Mouse (Mus musculus) midbrain, embryonic 14.5 days (tissue): ENCODE measurements around the gene Gm17617. TPM values are rescaled to one million over a fixed set of nuclear protein-coding genes. Genes with fewer than 3 reads are reported as not detected.
"Not testable (repeated sequence)": the region's sequence is repeated elsewhere in the genome, so short reads cannot be mapped to it uniquely, and the experiment has no call there.

Experiments used
- ATAC-seq: fragments of 200-750 bp; cut with Nextera tagmentation; 2 replicates; pipeline ENCODE4 v1.8.0; 2017; ENCODE audit warnings: moderate number of reproducible peaks, moderate library complexity; ENCODE audit not compliant: low FRiP score, low TSS enrichment
- DNase-seq: peaks from one replicate; pipeline ENCODE4 v3.0.0-alpha.2; 2015
- H3K27ac ChIP-seq: fragments of 300-500 bp; sonication (generic); replicated peaks from 2 replicates; pipeline ENCODE4 v1.5.1; 2014; ENCODE audit warnings: mild to moderate bottlenecking, low read depth, low read length, moderate library complexity
- H3K27me3 ChIP-seq: fragments of 300-500 bp; sonication (generic); 2 replicates; pipeline ENCODE4 v1.6.1; 2014; ENCODE audit warnings: low read length, control low read depth, mixed read lengths; ENCODE audit not compliant: control insufficient read depth, insufficient read depth
- H3K36me3 ChIP-seq: fragments of 300-500 bp; sonication (generic); 2 replicates; pipeline ENCODE4 v1.6.1; 2014; ENCODE audit warnings: low read length, control low read depth; ENCODE audit not compliant: control insufficient read depth, insufficient read depth
- H3K4me1 ChIP-seq: fragments of 300-500 bp; sonication (generic); 2 replicates; pipeline ENCODE4 v1.6.1; 2014; ENCODE audit warnings: mild to moderate bottlenecking, antibody characterized with exemption, low read length, control low read depth; ENCODE audit not compliant: control insufficient read depth, insufficient read depth
- H3K4me2 ChIP-seq: fragments of 300-500 bp; sonication (generic); 2 replicates; pipeline ENCODE4 v1.6.1; 2014; ENCODE audit warnings: mild to moderate bottlenecking, low read length, moderate library complexity
- H3K4me3 ChIP-seq: fragments of 300-500 bp; sonication (generic); replicated peaks from 2 replicates; pipeline ENCODE4 v1.5.1; 2014; ENCODE audit warnings: low read depth, low read length
- H3K9ac ChIP-seq: fragments of 300-500 bp; sonication (generic); replicated peaks from 2 replicates; pipeline ENCODE4 v1.6.1; 2014; ENCODE audit warnings: mild to moderate bottlenecking, low read length, moderate library complexity
- H3K9me3 ChIP-seq: fragments of 300-500 bp; sonication (generic); 2 replicates; pipeline ENCODE4 v1.6.1; 2016; ENCODE audit warnings: low read length, control low read depth, mixed read lengths; ENCODE audit not compliant: control insufficient read depth
- WGBS: fragments of 180-500 bp; shearing (Covaris S2); extraction: QIAGEN DNeasy Blood & Tissue Kit; methylation state at CpG from one replicate; pipeline ENCODE4 v1.1.7; 2014; 5-methylcytosine and 5-hydroxymethylcytosine counted together
- polyA plus RNA-seq: library from polyadenylated mRNA; unstranded; fragments of >200 nt; fragmentation: Nextera tagmentation; extraction: Ambion mirVana; gene quantifications from 2 replicates; pipeline ENCODE4 v1.2.1, GENCODE M21; 2014

Gm17617 gene
- polyA plus RNA-seq, 1 experiment from 2014 or later: not detected

DNA sequence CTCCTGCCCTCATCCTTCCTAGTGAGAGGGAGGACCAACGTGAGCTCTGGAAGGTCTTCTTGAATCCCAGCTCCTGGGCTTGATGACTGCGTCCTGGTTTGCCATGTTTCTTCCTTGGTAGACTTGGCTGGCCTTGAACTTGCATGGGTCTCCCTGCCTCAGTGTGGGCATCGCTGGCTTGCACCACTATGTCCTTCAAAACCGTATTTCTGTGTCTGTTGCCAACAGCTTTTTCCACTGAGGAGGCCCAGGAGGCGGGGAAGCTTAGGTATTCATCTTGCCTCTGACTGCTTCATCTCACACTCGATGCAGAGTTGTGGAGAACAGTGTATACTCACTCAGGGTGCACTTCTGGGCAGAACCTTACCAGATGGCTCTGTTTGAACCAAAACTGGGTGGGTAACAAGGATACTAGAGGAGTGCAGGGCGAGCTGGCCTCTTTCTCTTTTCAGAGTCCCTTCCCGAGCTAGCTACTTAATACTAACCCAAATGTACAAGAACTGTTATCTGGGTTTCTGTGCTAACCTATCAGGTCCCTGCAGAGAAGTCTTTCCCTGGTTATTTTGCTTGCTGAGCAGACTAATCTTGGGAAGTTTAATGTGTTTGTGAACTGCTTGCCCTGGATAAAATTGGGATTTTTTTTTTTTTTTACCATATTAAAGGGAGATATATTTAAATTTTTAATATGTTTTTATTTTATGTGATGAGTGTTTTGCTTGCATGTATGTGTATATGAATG lies 27.2 kb downstream of the Gm17617 start:
- no peak for ATAC-seq
- Histone ChIP-seq H3K9ac (peak overlapping the region; percentile 86), H3K9me3 (no peaks in the 10 kb centered on the region), H3K27me3 (no peaks in the 10 kb centered on the region), H3K36me3 (0 out of 2 replicates have a peak, but pooled peaks cover 7% of the 10 kb centered on the region), H3K4me3 (peak overlapping the region; percentile 85), H3K27ac (no peak overlapping the region), H3K4me1 (peaks cover 6% of the 10 kb centered on the region), H3K4me2 (peak overlapping the region; percentile 87)
- DNase-seq: no peak
- 24% methylated on average over 8 of the region's 8 CpGs for WGBS

DNA sequence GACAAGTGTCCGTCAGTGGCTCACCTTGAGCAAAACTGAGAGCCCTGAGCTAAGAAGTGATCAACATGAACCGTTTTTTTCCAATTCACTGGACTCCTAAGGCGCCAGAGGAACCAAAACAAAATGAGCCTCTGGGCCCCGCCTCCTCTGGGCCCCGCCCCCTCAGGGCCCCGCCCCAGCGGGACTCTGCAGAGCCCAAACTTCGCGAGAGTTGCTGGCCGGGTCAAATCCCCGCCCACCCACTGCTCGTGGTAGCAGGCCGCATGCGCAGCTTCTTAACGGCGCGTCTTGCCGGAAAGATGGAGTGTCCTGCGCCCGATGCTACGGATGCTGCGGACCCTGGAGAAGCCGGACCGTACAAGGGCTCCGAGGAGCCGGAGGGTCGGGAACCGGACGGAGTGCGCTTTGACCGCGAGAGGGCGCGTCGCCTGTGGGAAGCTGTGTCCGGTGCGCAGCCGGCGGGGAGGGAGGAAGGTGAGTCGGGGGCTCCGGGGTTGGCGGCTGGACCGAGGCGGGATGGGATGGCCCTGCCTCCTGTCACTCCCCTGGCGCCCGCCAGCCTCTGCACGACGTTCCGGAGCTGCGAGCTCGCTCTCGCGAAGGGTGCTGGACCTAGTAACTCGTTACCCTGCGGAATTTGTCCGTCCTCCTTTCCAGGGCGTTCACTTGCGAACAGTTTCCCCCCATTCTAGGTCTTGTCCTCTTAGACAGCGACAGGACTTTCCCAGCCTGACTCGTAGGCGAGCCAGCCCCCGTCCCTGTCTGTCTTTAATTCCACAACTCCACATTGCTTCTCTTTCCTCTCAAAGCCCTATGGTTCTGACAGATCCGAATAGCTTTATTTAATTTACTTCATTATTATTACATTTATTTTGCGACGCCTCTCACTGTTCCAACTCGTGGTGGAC lies 28.0 kb downstream of the Gm17617 start, which contains the start of gene Zfp346:
Gene Zfp346, plus strand, starts transcription at position 267 of the 908 bp plus-strand sequence.
- under 1% methylated on average over 62 of the region's 66 CpGs for WGBS
- H3K36me3 ChIP-seq: 0 out of 2 replicates have a peak, but pooled peaks cover 7% of the 10 kb centered on the region
- H3K27ac ChIP-seq: peak within 1 kb of the TSS; percentile 89
- peak within 1 kb of the TSS; percentile 87 for H3K4me2 ChIP-seq
- DNase-seq (peak; percentile 98), ATAC-seq (peak; percentile 91)
- H3K4me3 ChIP-seq: peak within 1 kb of the TSS; percentile 85
- H3K4me1 ChIP-seq: peaks cover 6% of the 10 kb centered on the region
- H3K27me3 ChIP-seq: no peaks in the 10 kb centered on the region
- H3K9me3 ChIP-seq: no peaks in the 10 kb centered on the region
- H3K9ac ChIP-seq: peak within 1 kb of the TSS; percentile 86

DNA sequence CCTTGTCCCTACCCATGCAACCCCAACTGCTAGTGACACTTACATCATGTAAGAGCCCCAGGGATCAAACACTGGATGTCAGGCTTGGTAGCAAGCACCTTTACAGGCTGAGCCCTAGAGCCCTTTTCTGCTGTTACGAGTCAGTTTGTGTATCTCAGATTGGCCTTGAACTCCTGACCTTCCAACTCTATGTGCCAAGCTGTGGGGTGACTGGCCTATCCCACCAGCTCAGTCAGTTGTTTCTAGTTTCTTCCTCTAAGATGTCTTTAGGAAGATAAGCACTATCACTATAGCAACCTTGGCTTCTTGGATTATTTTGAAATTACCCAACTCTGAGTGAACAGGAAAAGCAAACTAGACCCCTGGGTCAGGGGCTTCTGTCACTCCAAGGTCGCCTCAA lies 30.0 kb downstream of the Gm17617 start:
- Histone ChIP-seq H3K9me3 (no peaks in the 10 kb centered on the region), H3K4me1 (peaks cover 11% of the 10 kb centered on the region), H3K4me3 (no peak overlapping the region), H3K36me3 (0 out of 2 replicates have a peak, but pooled peaks cover 7% of the 10 kb centered on the region), H3K27me3 (no peaks in the 10 kb centered on the region), H3K27ac (no peak overlapping the region), H3K9ac (no peak overlapping the region), H3K4me2 (no peak overlapping the region)
- ATAC-seq (no peak), DNase-seq (no peak)
- WGBS: 75% methylated on average over 2 of the region's 2 CpGs

DNA sequence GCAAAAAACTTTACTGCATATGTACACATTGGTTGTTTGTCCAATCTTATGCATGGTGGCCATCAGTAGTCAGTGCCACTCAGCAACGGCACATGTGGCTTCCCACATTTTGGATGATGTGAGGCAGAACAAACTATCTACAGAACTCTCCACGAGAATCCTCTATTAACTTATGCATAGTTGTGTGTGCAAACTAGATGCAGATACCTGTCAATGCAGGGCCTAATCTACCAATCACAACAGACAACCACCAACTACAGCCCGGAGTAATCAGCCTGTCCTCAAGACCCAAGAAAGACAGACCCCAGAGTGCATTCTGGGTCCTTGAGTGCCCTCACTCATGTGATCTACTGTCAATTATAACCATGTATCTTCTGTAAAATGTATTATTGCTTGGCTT lies 31.0 kb downstream of the Gm17617 start:
- 98% methylated on average over 3 of the region's 3 CpGs for WGBS
- H3K4me2 ChIP-seq: no peak overlapping the region
- no peak overlapping the region for H3K27ac ChIP-seq
- H3K4me1 ChIP-seq: peaks cover 11% of the 10 kb centered on the region
- no peak overlapping the region for H3K9ac ChIP-seq
- no peaks in the 10 kb centered on the region for H3K36me3 ChIP-seq
- no peak for ATAC-seq
- H3K9me3 ChIP-seq: no peaks in the 10 kb centered on the region
- DNase-seq: no peak
- no peak overlapping the region for H3K4me3 ChIP-seq
- no peaks in the 10 kb centered on the region for H3K27me3 ChIP-seq

DNA sequence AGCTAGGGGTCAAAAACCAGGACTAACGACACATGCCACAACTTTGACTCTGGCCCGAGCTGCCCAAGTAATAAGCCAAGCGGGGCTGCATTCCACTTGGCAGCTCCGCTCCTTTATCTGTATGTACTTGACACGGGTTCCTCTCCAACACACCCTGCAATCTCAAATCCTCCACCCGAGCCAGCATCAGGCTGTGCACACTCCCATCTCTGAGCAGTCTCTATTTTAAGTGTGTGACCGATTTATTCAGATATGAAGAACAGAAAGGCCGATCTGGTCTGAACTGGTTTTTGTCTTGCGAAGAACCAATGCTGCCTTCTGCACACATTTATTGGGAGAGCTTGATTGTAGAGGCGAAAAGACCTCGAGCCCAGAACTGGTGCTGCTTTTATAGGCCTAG lies 31.7 kb downstream of the Gm17617 start:
- no peak overlapping the region for H3K4me2 ChIP-seq
- no peak overlapping the region for H3K4me3 ChIP-seq
- no peak overlapping the region for H3K9ac ChIP-seq
- no peaks in the 10 kb centered on the region for H3K9me3 ChIP-seq
- no peaks in the 10 kb centered on the region for H3K27me3 ChIP-seq
- ATAC-seq (no peak), DNase-seq (no peak)
- H3K27ac ChIP-seq: no peak overlapping the region
- peaks cover 11% of the 10 kb centered on the region for H3K4me1 ChIP-seq
- no peaks in the 10 kb centered on the region for H3K36me3 ChIP-seq
- WGBS: 97% methylated on average over 11 of the region's 11 CpGs

DNA sequence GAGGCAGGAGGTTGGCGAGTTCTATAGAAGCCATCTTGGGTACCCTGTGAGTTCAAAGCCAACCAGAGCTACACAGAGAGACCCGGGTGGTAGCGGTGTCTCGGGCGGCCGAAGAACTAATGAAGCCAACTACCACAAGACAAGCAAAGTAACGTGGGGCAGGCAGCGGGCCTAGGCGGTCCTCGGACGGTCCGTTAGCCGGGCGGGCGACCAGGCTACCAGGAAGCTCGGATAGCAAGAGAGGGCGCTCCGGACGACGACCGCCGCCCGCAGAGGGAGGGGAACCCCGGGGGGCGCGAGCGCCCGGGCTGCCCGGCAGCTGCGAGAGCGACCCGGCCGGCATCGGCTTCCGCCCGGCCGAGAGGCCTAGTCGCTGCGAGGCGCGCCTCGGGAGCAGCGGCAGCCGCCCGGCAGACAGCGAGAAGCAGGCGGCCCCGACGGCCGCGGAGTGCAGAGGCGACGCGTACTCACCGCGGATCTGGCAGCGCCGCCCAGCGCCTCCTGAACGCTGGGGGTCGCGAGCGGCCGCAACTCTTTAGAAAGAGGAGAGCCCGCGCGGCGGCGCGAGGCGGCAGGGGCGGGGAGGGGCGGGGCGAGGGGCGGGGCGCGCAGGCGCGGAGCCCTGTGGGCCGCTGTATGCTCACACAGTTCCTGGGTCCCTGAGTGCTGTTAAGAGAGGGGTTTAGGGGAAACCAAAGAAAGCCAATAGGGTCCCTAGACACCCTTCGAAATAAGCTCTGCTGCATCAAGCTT lies 33.4 kb downstream of the Gm17617 start, which contains the start of gene Uimc1:
Gene Uimc1, minus strand, starts transcription at position 575 of the 753 bp plus-strand sequence.
- Histone ChIP-seq H3K4me3 (peak within 1 kb of the TSS; percentile 85), H3K9me3 (no peaks in the 10 kb centered on the region), H3K9ac (peak within 1 kb of the TSS; percentile 86), H3K27ac (peak within 1 kb of the TSS; percentile 89), H3K27me3 (no peaks in the 10 kb centered on the region), H3K4me1 (0 out of 2 replicates have a peak, but pooled peaks cover 4% of the 10 kb centered on the region), H3K4me2 (peak within 1 kb of the TSS; percentile 60), H3K36me3 (no peaks in the 10 kb centered on the region)
- peak; percentile 89 for ATAC-seq
- under 1% methylated on average over 76 of the region's 81 CpGs for WGBS
- DNase-seq: peak; percentile 96

DNA sequence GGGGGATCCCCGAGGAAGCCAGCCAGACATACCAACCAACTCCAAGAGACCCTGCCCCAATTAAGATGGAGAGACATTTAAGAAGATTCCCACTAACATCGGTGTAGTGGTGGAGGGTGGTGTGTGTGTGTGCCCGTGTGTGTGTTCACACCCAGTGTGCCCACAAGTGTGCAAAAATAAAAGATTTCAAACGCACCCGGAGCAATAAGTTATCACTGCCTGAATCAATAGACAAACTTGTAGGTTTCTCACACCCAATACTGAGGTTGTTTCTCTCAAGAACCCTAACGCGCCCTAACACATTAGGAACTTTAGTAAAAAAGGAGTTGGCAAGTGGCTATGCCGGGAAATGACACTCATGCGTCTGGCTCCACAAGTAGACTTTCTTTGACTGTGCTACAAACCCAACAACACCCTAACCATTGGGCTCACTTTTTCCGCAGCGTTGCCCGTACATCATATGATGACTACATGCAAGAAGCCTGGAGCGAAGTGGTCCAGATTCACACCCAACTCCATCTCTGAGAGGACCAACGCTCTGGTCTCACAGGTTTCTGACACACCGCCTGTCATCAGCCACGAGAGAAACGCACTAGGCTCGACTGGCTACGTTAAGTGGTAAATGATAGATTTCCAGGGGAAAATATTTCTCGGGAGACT lies 34.2 kb downstream of the Gm17617 start:
- 34% methylated on average over 20 of the region's 20 CpGs for WGBS
- H3K4me3 ChIP-seq: peak overlapping the region; percentile 85
- peak overlapping the region; percentile 86 for H3K9ac ChIP-seq
- H3K9me3 ChIP-seq: no peaks in the 10 kb centered on the region
- DNase-seq (peak; percentile 49), ATAC-seq (no peak)
- peak overlapping the region; percentile 60 for H3K4me2 ChIP-seq
- 0 out of 2 replicates have a peak, but pooled peaks cover 4% of the 10 kb centered on the region for H3K4me1 ChIP-seq
- no peaks in the 10 kb centered on the region for H3K36me3 ChIP-seq
- H3K27ac ChIP-seq: peak overlapping the region; percentile 89
- no peaks in the 10 kb centered on the region for H3K27me3 ChIP-seq

DNA sequence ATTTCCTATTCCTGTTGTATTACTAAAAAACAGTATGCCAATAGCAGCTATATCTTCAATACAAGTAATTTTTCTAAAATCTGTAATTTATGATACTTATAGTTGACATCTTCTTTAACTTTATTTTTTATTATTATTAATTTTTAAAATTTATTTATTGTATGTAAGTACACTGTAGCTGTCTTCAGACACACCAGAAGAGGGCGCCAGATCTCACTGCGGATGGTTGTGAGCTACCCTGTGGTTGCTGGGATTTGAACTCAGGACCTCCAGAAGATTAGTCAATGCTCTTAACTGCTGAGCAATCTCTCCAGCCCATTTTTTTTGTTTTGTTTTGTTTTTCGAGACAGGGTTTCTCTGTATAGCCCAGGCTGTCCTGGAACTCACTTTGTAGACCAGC lies 35.5 kb downstream of the Gm17617 start:
- not testable (repeated sequence) for H3K4me1 ChIP-seq, H3K27ac ChIP-seq, H3K9ac ChIP-seq, ATAC-seq, H3K36me3 ChIP-seq, H3K4me3 ChIP-seq, DNase-seq, H3K27me3 ChIP-seq, H3K4me2 ChIP-seq, H3K9me3 ChIP-seq
- 93% methylated on average over 3 of the region's 3 CpGs for WGBS
